Mouse (Mus musculus): ENCODE results near the gene Ace2.

GRCm38 (mm10) chrX:164164681-164165080 lies 25.5 kb downstream of the Ace2 start:
- TF ChIP-seq POLR2A (IDR thresholded peaks at IDR 0.05; ENCODE audit: borderline replicate concordance, insufficient read depth, low read length) (no peak), CTCF (IDR thresholded peaks at IDR 0.05; ENCODE audit: borderline replicate concordance, insufficient read depth, low read depth, low read length) (no peak)
